Mouse (Mus musculus) lung, postnatal 36 days (tissue): ENCODE measurements at regions not wholly inside any gene's neighbourhood (a gene's known extent, or its start where the extent isn't known, plus 50 kb on each side); places are given as distances from the start of the nearest gene placed in this dataset.

Source experiments
- DNase-seq: peaks from one replicate; pipeline ENCODE4 v3.0.0; 2022; ENCODE audit warnings: mixed read lengths

GRCm38 (mm10) chr17:72993134-72993533 lies 75.0 kb downstream of the Lbh start:
- DNase-seq: no peak

- DNase-seq: no peak
These were observed 75.5 kb downstream of the Lbh start for GRCm38 (mm10) chr17:72993626-72994025.

GRCm38 (mm10) chr17:72996539-72996938 lies 78.4 kb downstream of the Lbh start:
- DNase-seq: no peak

GRCm38 (mm10) chr17:72997301-72997921 lies 79.3 kb downstream of the Lbh start:
- no peak for DNase-seq

GRCm38 (mm10) chr17:73005100-73005499 lies 87.0 kb downstream of the Lbh start:
- peak; percentile 28 for DNase-seq

- peak; percentile 83 for DNase-seq
These were observed 90.8 kb downstream of the Lbh start for GRCm38 (mm10) chr17:73008901-73009300.

- peak; percentile 80 for DNase-seq
These were observed 91.9 kb downstream of the Lbh start for GRCm38 (mm10) chr17:73009962-73010361.

- no peak for DNase-seq
These were observed 94.3 kb downstream of the Lbh start for GRCm38 (mm10) chr17:73012356-73012755.

GRCm38 (mm10) chr17:73012954-73013353 lies 94.8 kb upstream of the Lclat1 start:
- no peak for DNase-seq

- no peak for DNase-seq
These were observed 93.5 kb upstream of the Lclat1 start for GRCm38 (mm10) chr17:73014090-73014853.

GRCm38 (mm10) chr17:73017173-73017572 lies 90.6 kb upstream of the Lclat1 start:
- peak; percentile 38 for DNase-seq

GRCm38 (mm10) chr17:73022630-73023051 lies 85.1 kb upstream of the Lclat1 start:
- peak; percentile 78 for DNase-seq

- DNase-seq: no peak
These were observed 84.2 kb upstream of the Lclat1 start for GRCm38 (mm10) chr17:73023362-73024107.

- DNase-seq: no peak
These were observed 80.7 kb upstream of the Lclat1 start for GRCm38 (mm10) chr17:73027122-73027521.

- no peak for DNase-seq
These were observed 76.0 kb upstream of the Lclat1 start for GRCm38 (mm10) chr17:73031796-73032195.

- no peak for DNase-seq
These were observed 75.5 kb upstream of the Lclat1 start for GRCm38 (mm10) chr17:73032326-73032725.

- DNase-seq: peak; percentile 77
These were observed 73.4 kb upstream of the Lclat1 start for GRCm38 (mm10) chr17:73034420-73034819.

GRCm38 (mm10) chr17:73034981-73035481 lies 72.8 kb upstream of the Lclat1 start:
- peak; percentile 59 for DNase-seq

- no peak for DNase-seq
These were observed 70.9 kb upstream of the Lclat1 start for GRCm38 (mm10) chr17:73036845-73037244.

GRCm38 (mm10) chr17:73038586-73038985 lies 69.2 kb upstream of the Lclat1 start:
- no peak for DNase-seq

GRCm38 (mm10) chr17:73044918-73045580 lies 62.7 kb upstream of the Lclat1 start:
- no peak for DNase-seq

- DNase-seq: no peak
These were observed 60.8 kb upstream of the Lclat1 start for GRCm38 (mm10) chr17:73046985-73047384.

GRCm38 (mm10) chr17:73048164-73048563 lies 59.6 kb upstream of the Lclat1 start:
- no peak for DNase-seq
